Comparison of ENCODE assay signal across 8 mouse cellular contexts in genomic region chr15:89322670-89323522, GRCm38 (mm10). TPM values are rescaled to one million over a fixed set of nuclear protein-coding genes. Genes with fewer than 3 reads are reported as not detected.
DNase-seq lines count a peak whose midpoint lies in the region; ATAC-seq lines count a peak whose summit lies in the region.

TSS of gene Adm2 (plus strand) at chr15:89322720.

- ATAC-seq in heart, embryonic 11.5 days (replicated peaks; ENCODE audit: insufficient number of reproducible peaks, low FRiP score, low TSS enrichment) = no peak; the same call in 1 of the 2 replicates
- ATAC-seq in liver, embryonic 15.5 days (ENCODE audit: insufficient read depth) = no peak

- no peaks in the 10 kb centered on the region for H3K36me3 ChIP-seq in heart, embryonic 11.5 days (ENCODE audit: control insufficient read depth, insufficient read depth, low read length)
- no peaks in the 10 kb centered on the region for H3K36me3 ChIP-seq in hindbrain, embryonic 10.5 days
- H3K36me3 ChIP-seq in liver, embryonic 15.5 days (replicated peaks) = no peaks in the 10 kb centered on the region

- H3K9me3 ChIP-seq in heart, embryonic 11.5 days (replicated peaks; ENCODE audit: control insufficient read depth, low read length) = no peaks in the 10 kb centered on the region
- no peaks in the 10 kb centered on the region for H3K9me3 ChIP-seq in hindbrain, embryonic 10.5 days
- H3K9me3 ChIP-seq in liver, embryonic 15.5 days (replicated peaks) = no peaks in the 10 kb centered on the region

- H3K9ac ChIP-seq in heart, embryonic 11.5 days (ENCODE audit: low read depth, low read length) = peak within 1 kb of the TSS; percentile 60; the same call in 1 of the 2 replicates
- peak within 1 kb of the TSS; percentile 48 for H3K9ac ChIP-seq in liver, embryonic 15.5 days

- no peak for DNase-seq in heart, postnatal 14 days
- DNase-seq in ES-CJ7 (ENCODE audit: low read depth, low spot score) = peak; percentile 41
- DNase-seq in hindbrain, embryonic 10.5 days (ENCODE audit: low spot score) = peak; percentile 7
- no peak for DNase-seq in layer of hippocampus, postnatal 10 days (ENCODE audit: low spot score in 2 of 2)
- DNase-seq in urinary bladder, postnatal 4 days (ENCODE audit: low spot score in 2 of 2) = no peak
- no peak for DNase-seq in ovary, adult 18-20 months (ENCODE audit: low spot score)

- no peaks in the 10 kb centered on the region; the same call in 1 of the 2 replicates for H3K4me1 ChIP-seq in heart, embryonic 11.5 days (ENCODE audit: control insufficient read depth, insufficient read depth, low read length)
- peaks cover 9% of the 10 kb centered on the region for H3K4me1 ChIP-seq in hindbrain, embryonic 10.5 days (replicated peaks)
- H3K4me1 ChIP-seq in liver, embryonic 15.5 days (replicated peaks) = peaks cover 30% of the 10 kb centered on the region

- H3K4me2 ChIP-seq in heart, embryonic 11.5 days = peak within 1 kb of the TSS; percentile 69
- H3K4me2 ChIP-seq in liver, embryonic 15.5 days = peak within 1 kb of the TSS; percentile 65

- intact Hi-C loops in heart, postnatal 14 days (cut with DNase I) = no loop called here

- H3K4me3 ChIP-seq in heart, embryonic 11.5 days (ENCODE audit: low read depth, low read length) = peak within 1 kb of the TSS; percentile 41
- peak within 1 kb of the TSS; percentile 37 for H3K4me3 ChIP-seq in hindbrain, embryonic 10.5 days
- peak within 1 kb of the TSS; percentile 52 for H3K4me3 ChIP-seq in liver, embryonic 15.5 days (replicated peaks)

- 3% methylated on average over 26 of the region's 26 CpGs for WGBS in heart, embryonic 11.5 days (ENCODE audit: insufficient replicate concordance)
- whole genome bisulfite sequencing in hindbrain, embryonic 10.5 days = 8% methylated on average over 26 of the region's 26 CpGs
- WGBS in liver, embryonic 15.5 days (ENCODE audit: insufficient replicate concordance) = 12% methylated on average over 26 of the region's 26 CpGs

- H3K27me3 ChIP-seq in heart, embryonic 11.5 days (ENCODE audit: control insufficient read depth, insufficient read depth, low read length) = peaks cover 18% of the 10 kb centered on the region
- H3K27me3 ChIP-seq in hindbrain, embryonic 10.5 days (ENCODE audit: insufficient read depth, poor library complexity, severe bottlenecking) = peaks cover 26% of the 10 kb centered on the region
- peaks cover 49% of the 10 kb centered on the region for H3K27me3 ChIP-seq in liver, embryonic 15.5 days

- H3K27ac ChIP-seq in heart, embryonic 11.5 days (ENCODE audit: low read depth, low read length) = no peak within 1 kb of the TSS
- peak within 1 kb of the TSS; percentile 53; the same call in 1 of the 2 replicates for H3K27ac ChIP-seq in hindbrain, embryonic 10.5 days
- H3K27ac ChIP-seq in liver, embryonic 15.5 days (replicated peaks) = no peak within 1 kb of the TSS

RNA-seq across cellular contexts. Expression of gene Adm2, which starts in this region (rescaled TPM):
- 0.79 and 1.0 TPM in 2 replicates for polyA plus RNA-seq in heart, embryonic 11.5 days (2014; fragmentation: Nextera tagmentation; extraction: Ambion mirVana)
- not detected for total RNA-seq in heart, postnatal 14 days (2021)
- 0.25 and 0.27 TPM in 2 replicates for polyA plus RNA-seq in hindbrain, embryonic 10.5 days (2016; fragmentation: Nextera tagmentation; extraction: Ambion mirVana)
- 1.7 and 2.0 TPM in 2 replicates for polyA plus RNA-seq in liver, embryonic 15.5 days (2015; fragmentation: Nextera tagmentation; extraction: Ambion mirVana)
- not detected for total RNA-seq in layer of hippocampus, postnatal 10 days (2021)

Comparison
In these comparisons a context has a peak if more than half of its experiments do, and no peak if none do; other contexts are left out.
1. Peak in DNase-seq, H3K4me3 ChIP-seq and H3K27ac ChIP-seq in hindbrain, embryonic 10.5 days; RNA of the gene not detected or under 1 TPM.